Mouse (Mus musculus): ENCODE results near the gene Rptor. TPM values are rescaled to one million over a fixed set of nuclear protein-coding genes. Genes with fewer than 3 reads are reported as not detected.
A peak's percentile ranks its signal among the peaks of the same experiment; 100 is the strongest.

Rptor gene
- polyA plus RNA-seq, 1 experiment from 2014 or later, result 13.2 TPM

- no peak overlapping the region for H3K27ac ChIP-seq
- ATAC-seq (ENCODE audit: low FRiP score) (no peak), DNase-seq (ENCODE audit: low spot score) (no peak)
- no peaks in the 10 kb centered on the region for H3K27me3 ChIP-seq (ENCODE audit: control insufficient read depth, insufficient read depth, low read length)
- no peaks in the 10 kb centered on the region for H3K9me3 ChIP-seq (ENCODE audit: control insufficient read depth, low read length)
- H3K4me2 ChIP-seq (replicated peaks), result no peak overlapping the region
- H3K4me1 ChIP-seq (replicated peaks; ENCODE audit: control insufficient read depth, insufficient read depth, low read length), result no peaks in the 10 kb centered on the region
- H3K4me3 ChIP-seq (replicated peaks; ENCODE audit: low read length), result no peak overlapping the region
- no peak overlapping the region for H3K9ac ChIP-seq
- WGBS, result 80% methylated on average over 2 of the region's 2 CpGs
- H3K36me3 ChIP-seq (replicated peaks; ENCODE audit: control insufficient read depth, insufficient read depth), result peaks cover 44% of the 10 kb centered on the region
Measured at GRCm38 (mm10) chr11:119883646-119884045, 280.9 kb downstream of the Rptor start.

- Histone ChIP-seq H3K36me3 (replicated peaks; ENCODE audit: control insufficient read depth, insufficient read depth) (peaks cover 62% of the 10 kb centered on the region), H3K9ac (no peak overlapping the region), H3K27me3 (ENCODE audit: control insufficient read depth, insufficient read depth, low read length) (no peaks in the 10 kb centered on the region), H3K27ac (no peak overlapping the region), H3K4me3 (replicated peaks; ENCODE audit: low read length) (no peak overlapping the region), H3K9me3 (ENCODE audit: control insufficient read depth, low read length) (no peaks in the 10 kb centered on the region), H3K4me2 (replicated peaks) (no peak overlapping the region), H3K4me1 (replicated peaks; ENCODE audit: control insufficient read depth, insufficient read depth, low read length) (peaks cover 5% of the 10 kb centered on the region; the same call in 1 of the 2 replicates)
- DNase-seq (ENCODE audit: low spot score), result no peak
- 92% methylated on average over 3 of the region's 3 CpGs for WGBS
- ATAC-seq (ENCODE audit: low FRiP score), result no peak
Measured at GRCm38 (mm10) chr11:119889966-119890365, 287.3 kb downstream of the Rptor start.

GRCm38 (mm10) chr11:119891601-119892215, 289.0 kb downstream of the Rptor start:
- H3K9ac ChIP-seq, result no peak overlapping the region
- H3K4me3 ChIP-seq (replicated peaks; ENCODE audit: low read length), result no peak overlapping the region
- ATAC-seq (ENCODE audit: low FRiP score) (no peak), DNase-seq (ENCODE audit: low spot score) (no peak)
- WGBS, result 92% methylated on average over 7 of the region's 7 CpGs
- no peak overlapping the region for H3K27ac ChIP-seq
- no peak overlapping the region for H3K4me2 ChIP-seq (replicated peaks)
- H3K36me3 ChIP-seq (replicated peaks; ENCODE audit: control insufficient read depth, insufficient read depth), result peaks cover 57% of the 10 kb centered on the region
- no peaks in the 10 kb centered on the region for H3K27me3 ChIP-seq (ENCODE audit: control insufficient read depth, insufficient read depth, low read length)
- H3K4me1 ChIP-seq (replicated peaks; ENCODE audit: control insufficient read depth, insufficient read depth, low read length), result peaks cover 7% of the 10 kb centered on the region
- no peaks in the 10 kb centered on the region for H3K9me3 ChIP-seq (ENCODE audit: control insufficient read depth, low read length)

GRCm38 (mm10) chr11:119893667-119894236, 291.0 kb downstream of the Rptor start:
- Histone ChIP-seq H3K27ac (peak overlapping the region; percentile 74), H3K27me3 (ENCODE audit: control insufficient read depth, insufficient read depth, low read length) (no peaks in the 10 kb centered on the region), H3K9ac (no peak overlapping the region), H3K4me3 (replicated peaks; ENCODE audit: low read length) (no peak overlapping the region), H3K4me1 (replicated peaks; ENCODE audit: control insufficient read depth, insufficient read depth, low read length) (peaks cover 20% of the 10 kb centered on the region), H3K36me3 (replicated peaks; ENCODE audit: control insufficient read depth, insufficient read depth) (peaks cover 51% of the 10 kb centered on the region), H3K9me3 (ENCODE audit: control insufficient read depth, low read length) (no peaks in the 10 kb centered on the region), H3K4me2 (replicated peaks) (no peak overlapping the region)
- ATAC-seq (ENCODE audit: low FRiP score) (peak; percentile 31; the same call in 1 of the 2 replicates), DNase-seq (ENCODE audit: low spot score) (no peak)
- WGBS, result 65% methylated on average over 9 of the region's 10 CpGs

- Histone ChIP-seq H3K36me3 (replicated peaks; ENCODE audit: control insufficient read depth, insufficient read depth) (peaks cover 44% of the 10 kb centered on the region), H3K9ac (no peak overlapping the region), H3K27me3 (ENCODE audit: control insufficient read depth, insufficient read depth, low read length) (no peaks in the 10 kb centered on the region), H3K27ac (peak overlapping the region; percentile 74; the same call in 1 of the 2 replicates), H3K4me3 (replicated peaks; ENCODE audit: low read length) (no peak overlapping the region), H3K4me2 (replicated peaks) (no peak overlapping the region), H3K4me1 (replicated peaks; ENCODE audit: control insufficient read depth, insufficient read depth, low read length) (peaks cover 20% of the 10 kb centered on the region), H3K9me3 (ENCODE audit: control insufficient read depth, low read length) (no peaks in the 10 kb centered on the region)
- 72% methylated on average over 6 of the region's 6 CpGs for WGBS
- ATAC-seq (ENCODE audit: low FRiP score), result no peak
- no peak for DNase-seq (ENCODE audit: low spot score)
Measured at GRCm38 (mm10) chr11:119894634-119895033, 291.9 kb downstream of the Rptor start.

- 59% methylated on average over 9 of the region's 9 CpGs for WGBS
- H3K9me3 ChIP-seq (ENCODE audit: control insufficient read depth, low read length), result no peaks in the 10 kb centered on the region
- ATAC-seq (ENCODE audit: low FRiP score), result peak; percentile 77
- peak; percentile 60 for DNase-seq (ENCODE audit: low spot score)
- no peaks in the 10 kb centered on the region for H3K27me3 ChIP-seq (ENCODE audit: control insufficient read depth, insufficient read depth, low read length)
- H3K36me3 ChIP-seq (replicated peaks; ENCODE audit: control insufficient read depth, insufficient read depth), result peaks cover 29% of the 10 kb centered on the region
- no peak overlapping the region for H3K4me2 ChIP-seq (replicated peaks)
- H3K4me3 ChIP-seq (replicated peaks; ENCODE audit: low read length), result no peak overlapping the region
- H3K4me1 ChIP-seq (replicated peaks; ENCODE audit: control insufficient read depth, insufficient read depth, low read length), result peaks cover 20% of the 10 kb centered on the region
- H3K27ac ChIP-seq, result peak overlapping the region; percentile 83
- H3K9ac ChIP-seq, result 0 out of 2 replicates have a peak overlapping the region, but pooled peaks have one; percentile 31
Measured at GRCm38 (mm10) chr11:119897041-119897440, 294.3 kb downstream of the Rptor start.

- peaks cover 22% of the 10 kb centered on the region; the same call in 1 of the 2 replicates for H3K36me3 ChIP-seq (replicated peaks; ENCODE audit: control insufficient read depth, insufficient read depth)
- DNase-seq (ENCODE audit: low spot score), result no peak
- 70% methylated on average over 11 of the region's 11 CpGs for WGBS
- no peaks in the 10 kb centered on the region for H3K27me3 ChIP-seq (ENCODE audit: control insufficient read depth, insufficient read depth, low read length)
- H3K9me3 ChIP-seq (ENCODE audit: control insufficient read depth, low read length), result no peaks in the 10 kb centered on the region
- no peak overlapping the region for H3K27ac ChIP-seq
- no peak overlapping the region for H3K9ac ChIP-seq
- peaks cover 14% of the 10 kb centered on the region for H3K4me1 ChIP-seq (replicated peaks; ENCODE audit: control insufficient read depth, insufficient read depth, low read length)
- ATAC-seq (ENCODE audit: low FRiP score), result no peak
- no peak overlapping the region for H3K4me3 ChIP-seq (replicated peaks; ENCODE audit: low read length)
- no peak overlapping the region for H3K4me2 ChIP-seq (replicated peaks)
Measured at GRCm38 (mm10) chr11:119898976-119899375, 296.3 kb downstream of the Rptor start.

GRCm38 (mm10) chr11:119901174-119901573, 298.5 kb downstream of the Rptor start:
- H3K4me2 ChIP-seq (replicated peaks), result no peak overlapping the region
- 82% methylated on average over 4 of the region's 4 CpGs for WGBS
- H3K4me3 ChIP-seq (replicated peaks; ENCODE audit: low read length), result no peak overlapping the region

GRCm38 (mm10) chr11:119902891-119903290, 300.2 kb downstream of the Rptor start:
- H3K4me2 ChIP-seq (replicated peaks), result no peak overlapping the region
- H3K27me3 ChIP-seq (ENCODE audit: control insufficient read depth, insufficient read depth, low read length), result no peaks in the 10 kb centered on the region
- DNase-seq (ENCODE audit: low spot score) (no peak), ATAC-seq (ENCODE audit: low FRiP score) (no peak)
- no peaks in the 10 kb centered on the region for H3K9me3 ChIP-seq (ENCODE audit: control insufficient read depth, low read length)
- H3K27ac ChIP-seq, result no peak overlapping the region
- 67% methylated on average over 4 of the region's 4 CpGs for WGBS
- H3K4me1 ChIP-seq (replicated peaks; ENCODE audit: control insufficient read depth, insufficient read depth, low read length), result peaks cover 3% of the 10 kb centered on the region; the same call in 1 of the 2 replicates
- no peak overlapping the region for H3K9ac ChIP-seq
- no peak overlapping the region for H3K4me3 ChIP-seq (replicated peaks; ENCODE audit: low read length)
- H3K36me3 ChIP-seq (replicated peaks; ENCODE audit: control insufficient read depth, insufficient read depth), result peaks cover 7% of the 10 kb centered on the region; the same call in 1 of the 2 replicates

More at GRCm38 (mm10) chr11:119901174-119901573, 298.5 kb downstream of the Rptor start:
- Histone ChIP-seq H3K27ac (no peak overlapping the region), H3K9ac (no peak overlapping the region), H3K36me3 (replicated peaks; ENCODE audit: control insufficient read depth, insufficient read depth) (peaks cover 14% of the 10 kb centered on the region; the same call in 1 of the 2 replicates), H3K4me1 (replicated peaks; ENCODE audit: control insufficient read depth, insufficient read depth, low read length) (peaks cover 14% of the 10 kb centered on the region), H3K9me3 (ENCODE audit: control insufficient read depth, low read length) (no peaks in the 10 kb centered on the region), H3K27me3 (ENCODE audit: control insufficient read depth, insufficient read depth, low read length) (no peaks in the 10 kb centered on the region)
- DNase-seq (ENCODE audit: low spot score), result no peak
- no peak for ATAC-seq (ENCODE audit: low FRiP score)
